Mouse (Mus musculus): ENCODE results near the gene Zkscan17. TPM values are rescaled to one million over a fixed set of nuclear protein-coding genes. Genes with fewer than 3 reads are reported as not detected.

Gene Zkscan17
- polyA plus RNA-seq, 1 experiment from 2014 or later = 13.9 TPM

- H3K9me3 ChIP-seq = no peaks in the 10 kb centered on the region
- H3K9ac ChIP-seq = no peak overlapping the region
- H3K4me2 ChIP-seq = no peak overlapping the region
- no peak overlapping the region for H3K4me3 ChIP-seq
- H3K36me3 ChIP-seq = no peaks in the 10 kb centered on the region
- H3K27ac ChIP-seq (replicated peaks) = no peak overlapping the region
- 85% methylated on average over 3 of the region's 3 CpGs for WGBS
- H3K4me1 ChIP-seq (replicated peaks) = no peaks in the 10 kb centered on the region
- no peaks in the 10 kb centered on the region for H3K27me3 ChIP-seq
- no peak for ATAC-seq (ENCODE audit: low FRiP score, low read depth)
Measured at GRCm38 (mm10) chr11:59514789-59515188, 11.8 kb downstream of the Zkscan17 start.

GRCm38 (mm10) chr11:59514381-59514780 is 12.2 kb downstream of the Zkscan17 start:
- Histone ChIP-seq H3K9ac (no peak overlapping the region), H3K27ac (replicated peaks) (no peak overlapping the region), H3K27me3 (no peaks in the 10 kb centered on the region), H3K4me1 (replicated peaks) (no peaks in the 10 kb centered on the region), H3K36me3 (no peaks in the 10 kb centered on the region), H3K4me3 (no peak overlapping the region), H3K9me3 (no peaks in the 10 kb centered on the region), H3K4me2 (no peak overlapping the region)
- WGBS = 70% methylated on average over 6 of the region's 6 CpGs
- no peak for ATAC-seq (ENCODE audit: low FRiP score, low read depth)

- WGBS = 82% methylated on average over 3 of the region's 3 CpGs
Measured at GRCm38 (mm10) chr11:59513556-59513955, 13.0 kb downstream of the Zkscan17 start.

GRCm38 (mm10) chr11:59512733-59513132 is 13.8 kb downstream of the Zkscan17 start:
- H3K9me3 ChIP-seq = no peaks in the 10 kb centered on the region
- no peak overlapping the region for H3K27ac ChIP-seq (replicated peaks)
- no peaks in the 10 kb centered on the region for H3K27me3 ChIP-seq
- no peak overlapping the region for H3K9ac ChIP-seq
- no peak for ATAC-seq (ENCODE audit: low FRiP score, low read depth)
- H3K4me3 ChIP-seq = no peak overlapping the region
- WGBS = 90% methylated on average over 10 of the region's 10 CpGs
- H3K36me3 ChIP-seq = no peaks in the 10 kb centered on the region
- H3K4me2 ChIP-seq = no peak overlapping the region
- peaks cover 5% of the 10 kb centered on the region; the same call in 1 of the 2 replicates for H3K4me1 ChIP-seq (replicated peaks)

More at GRCm38 (mm10) chr11:59513556-59513955, 13.0 kb downstream of the Zkscan17 start:
- Histone ChIP-seq H3K4me2 (no peak overlapping the region), H3K9me3 (no peaks in the 10 kb centered on the region), H3K4me1 (replicated peaks) (no peaks in the 10 kb centered on the region), H3K9ac (no peak overlapping the region), H3K27ac (replicated peaks) (no peak overlapping the region), H3K27me3 (no peaks in the 10 kb centered on the region), H3K4me3 (no peak overlapping the region), H3K36me3 (no peaks in the 10 kb centered on the region)
- no peak for ATAC-seq (ENCODE audit: low FRiP score, low read depth)

GRCm38 (mm10) chr11:59511558-59511957 is 15.0 kb downstream of the Zkscan17 start:
- no peak for ATAC-seq (ENCODE audit: low FRiP score, low read depth)
- WGBS = 53% methylated on average over 1 of the region's 1 CpGs
- no peaks in the 10 kb centered on the region for H3K36me3 ChIP-seq

GRCm38 (mm10) chr11:59506713-59507074 is 19.9 kb downstream of the Zkscan17 start:
- ATAC-seq (ENCODE audit: low FRiP score, low read depth) = peak; percentile 13
- Histone ChIP-seq H3K36me3 (peaks cover 18% of the 10 kb centered on the region), H3K9ac (peak overlapping the region; percentile 91), H3K4me1 (replicated peaks) (peaks cover 24% of the 10 kb centered on the region), H3K9me3 (no peaks in the 10 kb centered on the region), H3K4me3 (peak overlapping the region; percentile 82), H3K27me3 (no peaks in the 10 kb centered on the region), H3K4me2 (peak overlapping the region; percentile 75), H3K27ac (replicated peaks) (peak overlapping the region; percentile 92)
- under 1% methylated on average over 14 of the region's 14 CpGs for WGBS

More at GRCm38 (mm10) chr11:59511558-59511957, 15.0 kb downstream of the Zkscan17 start:
- H3K27ac ChIP-seq (replicated peaks) = no peak overlapping the region
- no peak overlapping the region for H3K9ac ChIP-seq
- H3K4me1 ChIP-seq (replicated peaks) = peaks cover 17% of the 10 kb centered on the region
- H3K9me3 ChIP-seq = no peaks in the 10 kb centered on the region
- no peak overlapping the region for H3K4me3 ChIP-seq
- no peaks in the 10 kb centered on the region for H3K27me3 ChIP-seq
- no peak overlapping the region for H3K4me2 ChIP-seq

- Histone ChIP-seq H3K9me3 (no peaks in the 10 kb centered on the region), H3K27ac (replicated peaks) (peak overlapping the region; percentile 92), H3K4me1 (replicated peaks) (peaks cover 24% of the 10 kb centered on the region), H3K4me3 (peak overlapping the region; percentile 82), H3K4me2 (peak overlapping the region; percentile 75), H3K36me3 (peaks cover 24% of the 10 kb centered on the region), H3K9ac (peak overlapping the region; percentile 91), H3K27me3 (no peaks in the 10 kb centered on the region)
- under 1% methylated on average over 71 of the region's 71 CpGs for WGBS
- ATAC-seq (ENCODE audit: low FRiP score, low read depth) = peak; percentile 90
Measured at GRCm38 (mm10) chr11:59505839-59506712, 20.5 kb downstream of the Zkscan17 start.

- peak overlapping the region; percentile 92 for H3K27ac ChIP-seq (replicated peaks)
Measured at GRCm38 (mm10) chr11:59505351-59505838, 21.2 kb downstream of the Zkscan17 start.

GRCm38 (mm10) chr11:59501978-59502700 is 24.4 kb downstream of the Zkscan17 start:
- ATAC-seq (ENCODE audit: low FRiP score, low read depth) = no peak
- H3K27me3 ChIP-seq = no peaks in the 10 kb centered on the region
- no peaks in the 10 kb centered on the region for H3K9me3 ChIP-seq
- no peak overlapping the region for H3K4me3 ChIP-seq
- H3K4me1 ChIP-seq (replicated peaks) = peaks cover 13% of the 10 kb centered on the region
- H3K9ac ChIP-seq = no peak overlapping the region
- no peak overlapping the region for H3K4me2 ChIP-seq
- WGBS = 90% methylated on average over 5 of the region's 5 CpGs
- H3K27ac ChIP-seq (replicated peaks) = no peak overlapping the region
- H3K36me3 ChIP-seq = peaks cover 59% of the 10 kb centered on the region

More at GRCm38 (mm10) chr11:59505351-59505838, 21.2 kb downstream of the Zkscan17 start:
- Histone ChIP-seq H3K36me3 (peaks cover 30% of the 10 kb centered on the region), H3K4me3 (peak overlapping the region; percentile 82), H3K4me2 (peak overlapping the region; percentile 75), H3K4me1 (replicated peaks) (peaks cover 24% of the 10 kb centered on the region), H3K9ac (peak overlapping the region; percentile 91), H3K9me3 (no peaks in the 10 kb centered on the region), H3K27me3 (no peaks in the 10 kb centered on the region)
- 1% methylated on average over 21 of the region's 21 CpGs for WGBS
- ATAC-seq (ENCODE audit: low FRiP score, low read depth) = peak; percentile 50; the same call in 1 of the 2 replicates

GRCm38 (mm10) chr11:59497747-59498146 is 28.8 kb downstream of the Zkscan17 start:
- ATAC-seq (ENCODE audit: low FRiP score, low read depth) = no peak
- Histone ChIP-seq H3K36me3 (peaks cover 78% of the 10 kb centered on the region), H3K4me1 (replicated peaks) (no peaks in the 10 kb centered on the region), H3K27me3 (no peaks in the 10 kb centered on the region), H3K4me2 (no peak overlapping the region), H3K9me3 (no peaks in the 10 kb centered on the region), H3K4me3 (no peak overlapping the region), H3K27ac (replicated peaks) (no peak overlapping the region), H3K9ac (no peak overlapping the region)
- 93% methylated on average over 7 of the region's 7 CpGs for WGBS

- no peak overlapping the region for H3K27ac ChIP-seq (replicated peaks)
- H3K4me3 ChIP-seq = no peak overlapping the region
- H3K9me3 ChIP-seq = no peaks in the 10 kb centered on the region
- no peak overlapping the region for H3K4me2 ChIP-seq
- H3K9ac ChIP-seq = no peak overlapping the region
- 89% methylated on average over 6 of the region's 6 CpGs for WGBS
- no peak for ATAC-seq (ENCODE audit: low FRiP score, low read depth)
- H3K36me3 ChIP-seq = peaks cover 78% of the 10 kb centered on the region
- H3K27me3 ChIP-seq = no peaks in the 10 kb centered on the region
- no peaks in the 10 kb centered on the region for H3K4me1 ChIP-seq (replicated peaks)
Measured at GRCm38 (mm10) chr11:59496672-59497310, 29.8 kb downstream of the Zkscan17 start.

Data from hindbrain, embryonic 15.5 days (tissue).